Comparison of ENCODE assay signal across 10 mouse cellular contexts in the genomic region with DNA sequence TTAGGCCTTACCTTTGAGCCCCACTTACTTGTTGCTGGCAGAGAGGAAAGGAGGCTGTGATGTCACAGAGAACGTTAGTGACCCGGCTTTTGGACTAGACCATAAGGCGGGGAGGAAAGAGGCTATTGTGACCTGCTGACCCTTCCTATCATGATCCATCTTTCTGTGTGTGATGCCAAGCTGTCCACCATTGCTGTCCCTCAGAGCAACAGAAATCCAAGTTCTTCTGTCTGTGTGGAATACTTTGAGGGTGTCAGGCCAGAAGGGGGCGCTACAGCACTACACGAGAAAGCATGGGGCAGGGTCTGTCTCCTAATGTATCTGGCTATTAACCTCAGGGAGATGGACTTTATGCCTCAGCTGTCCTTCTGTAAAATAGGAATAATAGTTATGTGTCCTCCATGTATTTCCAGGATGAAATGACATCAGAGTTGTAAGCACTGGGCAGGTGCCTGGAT. TPM values are rescaled to one million over a fixed set of nuclear protein-coding genes. Genes with fewer than 3 reads are reported as not detected.
DNase-seq lines count a peak whose midpoint lies in the region; ATAC-seq and TF ChIP-seq lines count a peak whose summit lies in the region.
"Had no signal": no experiment of that assay in that cellular context is flagged by ENCODE, and none has a peak within 500 bp of the region (broad histone marks: within the 10 kb centered on the region; RNA-seq: fewer than 3 reads in every experiment).

A gene (minus strand): TSS at position 51 of the 458 bp plus-strand sequence.

- H3K36me3 ChIP-seq in intestine, embryonic 14.5 days (ENCODE audit: control insufficient read depth, insufficient read depth, low read length): no peaks in the 10 kb centered on the region
- H3K36me3 ChIP-seq in intestine, embryonic 15.5 days: no peaks in the 10 kb centered on the region
- no peaks in the 10 kb centered on the region for H3K36me3 ChIP-seq in ES-E14 (ENCODE audit: control insufficient read depth, insufficient read depth, low read length, poor library complexity, severe bottlenecking)
- H3K36me3 ChIP-seq: embryonic facial prominence, embryonic 12.5 days; limb, embryonic 13.5 days had no signal

- no peak for ATAC-seq in intestine, embryonic 14.5 days (replicated peaks; ENCODE audit: low FRiP score, low TSS enrichment, low read depth)
- no peak for ATAC-seq in intestine, embryonic 15.5 days
- peak; percentile 58 for ATAC-seq in granulocyte monocyte progenitor cell, adult 5-6 weeks (replicated peaks; ENCODE audit: poor library complexity, severe bottlenecking)
- ATAC-seq in erythroblast, adult 5-6 weeks (replicated peaks; ENCODE audit: low FRiP score, poor library complexity, severe bottlenecking): no peak

- no peaks in the 10 kb centered on the region for H3K27me3 ChIP-seq in intestine, embryonic 14.5 days (replicated peaks; ENCODE audit: control insufficient read depth, insufficient read depth, low read length)
- no peaks in the 10 kb centered on the region for H3K27me3 ChIP-seq in intestine, embryonic 15.5 days (replicated peaks)
- H3K27me3 ChIP-seq: embryonic facial prominence, embryonic 12.5 days; limb, embryonic 13.5 days had no signal

- in situ Hi-C loops in ES-E14 (cut with MboI; ENCODE audit: low sequenced_read_pairs in 2 of 2, unreplicated experiment in 2 of 2): no loop called here

- no peak within 1 kb of the TSS for H3K27ac ChIP-seq in intestine, embryonic 14.5 days (ENCODE audit: low read depth)
- no peak within 1 kb of the TSS for H3K27ac ChIP-seq in intestine, embryonic 15.5 days
- no peak within 1 kb of the TSS for H3K27ac ChIP-seq in ES-E14 (ENCODE audit: insufficient read depth, low read depth, low read length, poor library complexity, severe bottlenecking)
- H3K27ac ChIP-seq: embryonic facial prominence, embryonic 12.5 days; limb, embryonic 13.5 days had no signal

- no peak within 1 kb of the TSS for H3K4me3 ChIP-seq in intestine, embryonic 14.5 days (ENCODE audit: low read depth, low read length)
- no peak within 1 kb of the TSS for H3K4me3 ChIP-seq in intestine, embryonic 15.5 days (replicated peaks)
- H3K4me3 ChIP-seq in ES-E14 (ENCODE audit: insufficient read depth in 1 of 2, low read depth in 1 of 2, low read length in 2 of 2, poor library complexity in 1 of 2, severe bottlenecking in 1 of 2): no peak within 1 kb of the TSS
- H3K4me3 ChIP-seq: embryonic facial prominence, embryonic 12.5 days; limb, embryonic 13.5 days had no signal

- H3K4me1 ChIP-seq in intestine, embryonic 14.5 days (replicated peaks; ENCODE audit: control insufficient read depth, insufficient read depth, low read length): no peaks in the 10 kb centered on the region
- H3K4me1 ChIP-seq in intestine, embryonic 15.5 days (replicated peaks): 0 out of 2 replicates have a peak, but pooled peaks cover 5% of the 10 kb centered on the region
- H3K4me1 ChIP-seq in ES-E14 (ENCODE audit: control insufficient read depth in 2 of 2, insufficient read depth in 2 of 2, low read length in 2 of 2, poor library complexity in 1 of 2): no peaks in the 10 kb centered on the region
- H3K4me1 ChIP-seq: embryonic facial prominence, embryonic 12.5 days; limb, embryonic 13.5 days had no signal

- H3K9ac ChIP-seq in intestine, embryonic 14.5 days (ENCODE audit: low read length): no peak within 1 kb of the TSS
- H3K9ac ChIP-seq in intestine, embryonic 15.5 days: no peak within 1 kb of the TSS
- H3K9ac ChIP-seq in ES-E14 (ENCODE audit: insufficient read depth, low read depth, low read length, poor library complexity, severe bottlenecking): no peak within 1 kb of the TSS
- H3K9ac ChIP-seq: embryonic facial prominence, embryonic 12.5 days; limb, embryonic 13.5 days had no signal

- peak; percentile 68 for DNase-seq in intestine, embryonic 14.5 days (ENCODE audit: low spot score)
- peak; percentile 53 for DNase-seq in A20 (ENCODE audit: low read depth, low spot score)
- DNase-seq in ES-E14 (ENCODE audit: low read depth, low spot score): peak; percentile 37
- DNase-seq in thymus, postnatal 0 days (ENCODE audit: low spot score): peak; percentile 26
- DNase-seq in cerebellum, adult 9-10 months: no peak

- H3K4me2 ChIP-seq in intestine, embryonic 14.5 days (ENCODE audit: low read length): no peak within 1 kb of the TSS
- no peak within 1 kb of the TSS for H3K4me2 ChIP-seq in intestine, embryonic 15.5 days (replicated peaks)
- H3K4me2 ChIP-seq: embryonic facial prominence, embryonic 12.5 days; limb, embryonic 13.5 days had no signal

- WGBS in intestine, embryonic 14.5 days: 52% methylated on average over 5 of the region's 5 CpGs
- WGBS in intestine, embryonic 15.5 days: 52% methylated on average over 5 of the region's 5 CpGs

- no peaks in the 10 kb centered on the region for H3K9me3 ChIP-seq in intestine, embryonic 14.5 days (ENCODE audit: control insufficient read depth, low read length)
- no peaks in the 10 kb centered on the region for H3K9me3 ChIP-seq in intestine, embryonic 15.5 days
- H3K9me3 ChIP-seq in ES-E14 (ENCODE audit: control insufficient read depth, insufficient read depth, low read depth, low read length): no peaks in the 10 kb centered on the region
- H3K9me3 ChIP-seq: embryonic facial prominence, embryonic 12.5 days; limb, embryonic 13.5 days had no signal

TF ChIP-seq in ES-E14, 5 proteins besides CTCF, POLR2A, EP300 and RAD21:
- 0 out of 2 replicates have a peak, but pooled peaks have one; percentile 22 for TF ChIP-seq ZC3H11A (IDR thresholded peaks at IDR 0.05; ENCODE audit: borderline replicate concordance, low read depth, low read length)
- no peak for TF ChIP-seq MAFK (IDR thresholded peaks at IDR 0.05; ENCODE audit: insufficient read depth, low read depth, low read length)
- no peak for TF ChIP-seq CHD2 (IDR thresholded peaks at IDR 0.05; ENCODE audit: low read depth, low read length)
- no peak for TF ChIP-seq HCFC1 (IDR thresholded peaks at IDR 0.05; ENCODE audit: borderline replicate concordance, insufficient read depth, low read length)
- no peak for TF ChIP-seq ZNF384 (IDR thresholded peaks at IDR 0.05; ENCODE audit: low read depth, low read length)

RNA-seq across cellular contexts. Expression of the gene that starts here (rescaled TPM):
- polyA plus RNA-seq in intestine, embryonic 14.5 days (2014; fragmentation: Nextera tagmentation; extraction: Ambion mirVana): not detected in 2 replicates
- polyA plus RNA-seq in intestine, embryonic 15.5 days (2015; fragmentation: Nextera tagmentation; extraction: Ambion mirVana): not detected in 2 replicates
- not detected in 2 replicates for total RNA-seq in ES-E14 (2012; rRNA removed)
- total RNA-seq in granulocyte monocyte progenitor cell, adult 5-6 weeks (2014; fragmentation: Nextera tagmentation): not detected in 2 replicates
- total RNA-seq in granulocyte monocyte progenitor cell, adult 5-6 weeks (2017): not detected in 2 replicates
- not detected in 2 replicates for polyA plus RNA-seq in thymus, postnatal 0 days (2015; fragmentation: Nextera tagmentation; extraction: Ambion mirVana)
- total RNA-seq in erythroblast, adult 5-6 weeks (2015; ENCODE audit: low replicate concordance): not detected in 2 replicates
- total RNA-seq in erythroblast, adult 5-6 weeks (2017; ENCODE audit: low replicate concordance): not detected in 2 replicates
- polyA plus RNA-seq: embryonic facial prominence, embryonic 12.5 days; limb, embryonic 13.5 days had no signal

Comparison
In these comparisons a context has a peak if more than half of its experiments do, and no peak if none do; other contexts are left out.
1. Peak in DNase-seq in intestine, embryonic 14.5 days; RNA of the gene not detected or under 1 TPM.
2. Peak in DNase-seq in ES-E14; RNA of the gene not detected or under 1 TPM.
3. Peak in ATAC-seq in granulocyte monocyte progenitor cell, adult 5-6 weeks; RNA of the gene not detected or under 1 TPM.
4. Peak in DNase-seq in thymus, postnatal 0 days; RNA of the gene not detected or under 1 TPM.